10 mouse cellular contexts compared by ENCODE assay signal in the genomic region with DNA sequence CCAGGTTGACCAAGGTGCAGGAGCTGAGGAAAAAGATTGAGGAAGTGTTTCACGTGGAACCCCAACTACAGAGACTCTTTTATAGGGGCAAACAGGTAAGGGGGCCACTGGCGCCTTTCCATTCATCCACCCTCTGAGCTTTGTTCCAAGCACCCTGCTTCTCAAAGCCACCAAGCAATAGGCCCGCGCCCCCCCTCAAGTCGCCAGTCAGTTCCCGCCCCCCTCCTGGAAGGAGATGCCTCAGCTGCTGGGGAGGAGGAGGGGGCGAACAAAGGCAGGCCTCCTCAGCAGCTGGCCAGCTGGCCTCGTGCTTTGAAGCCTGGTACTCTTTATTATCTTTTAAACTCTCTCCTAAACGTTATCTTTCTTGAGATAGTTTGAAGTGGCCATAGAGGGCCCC. TPM values are rescaled to one million over a fixed set of nuclear protein-coding genes. Genes with fewer than 3 reads are reported as not detected.
DNase-seq lines count a peak whose midpoint lies in the region; ATAC-seq and TF ChIP-seq lines count a peak whose summit lies in the region.
"Had no signal": no experiment of that assay in that cellular context is flagged by ENCODE, and none has a peak within 500 bp of the region (broad histone marks: within the 10 kb centered on the region; RNA-seq: fewer than 3 reads in every experiment).

No protein-coding gene starts in this region.

- peaks cover 66% of the 10 kb centered on the region for H3K4me1 ChIP-seq in kidney, embryonic 15.5 days
- no peaks in the 10 kb centered on the region; the same call in 1 of the 2 replicates for H3K4me1 ChIP-seq in bone marrow, adult 2 months (ENCODE audit: control insufficient read depth, insufficient read depth, low read length)
- H3K4me1 ChIP-seq in hindbrain, embryonic 12.5 days: peaks cover 38% of the 10 kb centered on the region
- H3K4me1 ChIP-seq in midbrain, embryonic 11.5 days (ENCODE audit: control insufficient read depth, insufficient read depth, low read length): peaks cover 35% of the 10 kb centered on the region

- peak overlapping the region; percentile 99 for H3K4me2 ChIP-seq in kidney, embryonic 15.5 days
- peak overlapping the region; percentile 94 for H3K4me2 ChIP-seq in hindbrain, embryonic 12.5 days (replicated peaks)
- H3K4me2 ChIP-seq in midbrain, embryonic 11.5 days: peak overlapping the region; percentile 98

- H3K9ac ChIP-seq in kidney, embryonic 15.5 days: peak overlapping the region; percentile 79
- H3K9ac ChIP-seq in hindbrain, embryonic 12.5 days: peak overlapping the region; percentile 82
- H3K9ac ChIP-seq in midbrain, embryonic 11.5 days (ENCODE audit: low read length): peak overlapping the region; percentile 90

- no peaks in the 10 kb centered on the region for H3K27me3 ChIP-seq in kidney, embryonic 15.5 days
- H3K27me3 ChIP-seq in hindbrain, embryonic 12.5 days: no peaks in the 10 kb centered on the region
- H3K27me3 ChIP-seq in midbrain, embryonic 11.5 days (ENCODE audit: control insufficient read depth, insufficient read depth, low read length): no peaks in the 10 kb centered on the region

- peak overlapping the region; percentile 98 for H3K27ac ChIP-seq in kidney, embryonic 15.5 days
- no peak overlapping the region for H3K27ac ChIP-seq in bone marrow, adult 2 months (ENCODE audit: control insufficient read depth, insufficient read depth, low read depth, low read length, poor library complexity)
- H3K27ac ChIP-seq in hindbrain, embryonic 12.5 days: no peak overlapping the region
- peak overlapping the region; percentile 40; the same call in 1 of the 2 replicates for H3K27ac ChIP-seq in midbrain, embryonic 11.5 days (ENCODE audit: low read depth, low read length)
- H3K27ac ChIP-seq: layer of hippocampus, adult 2 months had no signal

- no peak for ATAC-seq in kidney, embryonic 15.5 days (replicated peaks; ENCODE audit: low FRiP score)
- ATAC-seq in hindbrain, embryonic 12.5 days (ENCODE audit: low FRiP score): no peak
- ATAC-seq in midbrain, embryonic 11.5 days (ENCODE audit: low FRiP score): no peak

- TF ChIP-seq POLR2A in bone marrow, adult 2 months (IDR thresholded peaks at IDR 0.05; ENCODE audit: borderline replicate concordance, control insufficient read depth, low read depth, low read length): no peak

- 13% methylated on average over 9 of the region's 9 CpGs for WGBS in kidney, embryonic 15.5 days
- WGBS in bone marrow, adult 2 months: 46% methylated on average over 9 of the region's 9 CpGs
- WGBS in hindbrain, embryonic 12.5 days: 37% methylated on average over 9 of the region's 9 CpGs
- WGBS in midbrain, embryonic 11.5 days: 32% methylated on average over 9 of the region's 9 CpGs

- peaks cover 47% of the 10 kb centered on the region for H3K36me3 ChIP-seq in kidney, embryonic 15.5 days
- H3K36me3 ChIP-seq in hindbrain, embryonic 12.5 days: peaks cover 22% of the 10 kb centered on the region
- H3K36me3 ChIP-seq in midbrain, embryonic 11.5 days (ENCODE audit: control insufficient read depth, insufficient read depth, low read length): peaks cover 20% of the 10 kb centered on the region

- H3K9me3 ChIP-seq in kidney, embryonic 15.5 days (replicated peaks): no peaks in the 10 kb centered on the region
- no peaks in the 10 kb centered on the region for H3K9me3 ChIP-seq in hindbrain, embryonic 12.5 days (replicated peaks)
- no peaks in the 10 kb centered on the region for H3K9me3 ChIP-seq in midbrain, embryonic 11.5 days (ENCODE audit: control insufficient read depth, low read length)

- H3K4me3 ChIP-seq in kidney, embryonic 15.5 days (replicated peaks): peak overlapping the region; percentile 88
- H3K4me3 ChIP-seq in bone marrow, adult 2 months (replicated peaks; ENCODE audit: control insufficient read depth, low read depth, low read length): peak overlapping the region; percentile 97
- H3K4me3 ChIP-seq in hindbrain, embryonic 12.5 days: peak overlapping the region; percentile 79
- H3K4me3 ChIP-seq in midbrain, embryonic 11.5 days (ENCODE audit: low read depth, low read length): peak overlapping the region; percentile 81

- no peak for TF ChIP-seq CTCF in bone marrow, adult 2 months (IDR thresholded peaks at IDR 0.05; ENCODE audit: control insufficient read depth, insufficient read depth, low read length)

- DNase-seq in kidney, postnatal 25 days: no peak
- DNase-seq in midbrain, embryonic 11.5 days (ENCODE audit: low spot score, missing footprints): no peak
- DNase-seq in left cerebral cortex, adult 18-20 months (ENCODE audit: low spot score in 2 of 2): no peak
- no peak for DNase-seq in adrenal gland, postnatal 25 days
- DNase-seq in layer of hippocampus, adult 9-11 months: no peak

RNA-seq across cellular contexts. Expression of a gene that starts 2.0 kb away (rescaled TPM):
- polyA plus RNA-seq in kidney, embryonic 15.5 days (2015; fragmentation: Nextera tagmentation; extraction: Ambion mirVana): 162 and 175 TPM in 2 replicates
- 77.5 and 109 TPM in 2 replicates for polyA plus RNA-seq in bone marrow, adult 2 months (2011; ENCODE audit: insufficient read depth, insufficient read length, low replicate concordance, missing spikeins)
- polyA plus RNA-seq in hindbrain, embryonic 12.5 days (2016; fragmentation: Nextera tagmentation; extraction: Ambion mirVana): 95.7 and 99.9 TPM in 2 replicates
- 123 and 138 TPM in 2 replicates for polyA plus RNA-seq in midbrain, embryonic 11.5 days (2014; fragmentation: Nextera tagmentation; extraction: Ambion mirVana)
- 1 to 10 TPM in 1 of 2 experiments, under 1 TPM in 1; 0.35 to 1.1 TPM for total RNA-seq in left cerebral cortex, adult 18-20 months (2021)
- total RNA-seq in adrenal gland, postnatal 25 days (2021): 14.1 and 14.8 TPM in 2 replicates

RNA-seq across cellular contexts. Expression of a gene that starts 5.1 kb away (rescaled TPM):
- polyA plus RNA-seq in kidney, embryonic 15.5 days (2015; fragmentation: Nextera tagmentation; extraction: Ambion mirVana): 0.31 TPM in 1 of 2 replicates, not detected in the other
- not detected in 2 replicates for polyA plus RNA-seq in bone marrow, adult 2 months (2011; ENCODE audit: insufficient read depth, insufficient read length, low replicate concordance, missing spikeins)
- polyA plus RNA-seq in hindbrain, embryonic 12.5 days (2016; fragmentation: Nextera tagmentation; extraction: Ambion mirVana): not detected in 2 replicates
- polyA plus RNA-seq in midbrain, embryonic 11.5 days (2014; fragmentation: Nextera tagmentation; extraction: Ambion mirVana): not detected in 2 replicates
- not detected for total RNA-seq in left cerebral cortex, adult 18-20 months (2021)
- not detected in 2 replicates for total RNA-seq in adrenal gland, postnatal 25 days (2021)
- total RNA-seq: common myeloid progenitor, adult 5-6 weeks; layer of hippocampus, adult 2 months had no signal

RNA-seq across cellular contexts. Expression of a gene that starts 12.5 kb away (rescaled TPM):
- 68.9 and 77.4 TPM in 2 replicates for polyA plus RNA-seq in kidney, embryonic 15.5 days (2015; fragmentation: Nextera tagmentation; extraction: Ambion mirVana)
- 10.9 and 29.6 TPM in 2 replicates for polyA plus RNA-seq in bone marrow, adult 2 months (2011; ENCODE audit: insufficient read depth, insufficient read length, low replicate concordance, missing spikeins)
- 37.1 and 37.2 TPM in 2 replicates for polyA plus RNA-seq in hindbrain, embryonic 12.5 days (2016; fragmentation: Nextera tagmentation; extraction: Ambion mirVana)
- 27.5 and 34.0 TPM in 2 replicates for polyA plus RNA-seq in midbrain, embryonic 11.5 days (2014; fragmentation: Nextera tagmentation; extraction: Ambion mirVana)
- total RNA-seq in left cerebral cortex, adult 18-20 months (2021): 10 to 100 TPM; 11.9 to 15.1 TPM
- total RNA-seq in adrenal gland, postnatal 25 days (2021): 59.7 and 102 TPM in 2 replicates

RNA-seq across cellular contexts. Expression of a gene that starts 20.7 kb away (rescaled TPM):
- 32.3 and 34.3 TPM in 2 replicates for polyA plus RNA-seq in kidney, embryonic 15.5 days (2015; fragmentation: Nextera tagmentation; extraction: Ambion mirVana)
- polyA plus RNA-seq in bone marrow, adult 2 months (2011; ENCODE audit: insufficient read depth, insufficient read length, low replicate concordance, missing spikeins): 15.7 and 74.9 TPM in 2 replicates
- 75.3 and 86.9 TPM in 2 replicates for polyA plus RNA-seq in hindbrain, embryonic 12.5 days (2016; fragmentation: Nextera tagmentation; extraction: Ambion mirVana)
- 33.3 and 39.6 TPM in 2 replicates for polyA plus RNA-seq in midbrain, embryonic 11.5 days (2014; fragmentation: Nextera tagmentation; extraction: Ambion mirVana)
- total RNA-seq in left cerebral cortex, adult 18-20 months (2021): 10 to 100 TPM; 59.1 to 64.7 TPM
- total RNA-seq in adrenal gland, postnatal 25 days (2021): 38.1 and 52.4 TPM in 2 replicates

RNA-seq across cellular contexts. Expression of a gene that starts 28.6 kb away (rescaled TPM):
- polyA plus RNA-seq in kidney, embryonic 15.5 days (2015; fragmentation: Nextera tagmentation; extraction: Ambion mirVana): 6.0 and 6.2 TPM in 2 replicates
- polyA plus RNA-seq in bone marrow, adult 2 months (2011; ENCODE audit: insufficient read depth, insufficient read length, low replicate concordance, missing spikeins): 2.4 and 5.9 TPM in 2 replicates
- polyA plus RNA-seq in hindbrain, embryonic 12.5 days (2016; fragmentation: Nextera tagmentation; extraction: Ambion mirVana): 2.3 and 2.5 TPM in 2 replicates
- 1.7 and 2.6 TPM in 2 replicates for polyA plus RNA-seq in midbrain, embryonic 11.5 days (2014; fragmentation: Nextera tagmentation; extraction: Ambion mirVana)
- total RNA-seq in left cerebral cortex, adult 18-20 months (2021): 1 to 10 TPM; 5.2 to 7.6 TPM
- total RNA-seq in adrenal gland, postnatal 25 days (2021): 25.1 and 28.8 TPM in 2 replicates

Comparison
In these comparisons a context has a peak if more than half of its experiments do, and no peak if none do; other contexts are left out.
1. H3K27ac ChIP-seq: peak in kidney, embryonic 15.5 days (single experiment) and midbrain, embryonic 11.5 days (single experiment); none in bone marrow, adult 2 months (single experiment) and hindbrain, embryonic 12.5 days (single experiment).
2. Peak in every context shown above with its lines, with median percentiles within 50 percentile points of each other: H3K4me2 ChIP-seq, H3K4me3 ChIP-seq and H3K9ac ChIP-seq.